Mouse (Mus musculus) embryo, embryonic 10.5 days (tissue): ENCODE measurements at regions not wholly inside any gene's neighbourhood (a gene's known extent, or its start where the extent isn't known, plus 50 kb on each side); places are given as distances from the start of the nearest gene placed in this dataset.

Experiments
- DNase-seq: peaks from one replicate; pipeline ENCODE4 v3.0.0-alpha.2; 2015; ENCODE audit warnings: low spot score

DNA sequence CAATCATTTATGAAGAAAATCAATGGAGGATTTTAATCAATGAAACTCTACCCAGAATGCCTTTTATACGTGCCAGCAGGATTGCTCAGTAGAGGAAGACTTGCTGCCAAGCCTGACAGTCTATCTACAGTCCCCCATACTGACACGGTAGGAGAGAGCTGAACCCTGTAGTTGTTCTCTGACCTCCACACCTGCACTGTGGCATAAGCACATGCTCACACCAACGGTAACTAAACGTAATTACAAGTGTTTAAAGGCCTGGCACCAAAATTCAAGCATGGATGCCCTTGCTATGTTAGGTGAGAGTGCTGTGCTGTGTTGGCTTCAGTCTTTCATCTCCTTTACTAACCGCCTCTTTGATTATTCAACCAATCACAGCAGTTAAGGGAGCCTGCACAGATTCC, 190.8 kb downstream of the Pfkfb3 start:
- DNase-seq, result no peak

DNA sequence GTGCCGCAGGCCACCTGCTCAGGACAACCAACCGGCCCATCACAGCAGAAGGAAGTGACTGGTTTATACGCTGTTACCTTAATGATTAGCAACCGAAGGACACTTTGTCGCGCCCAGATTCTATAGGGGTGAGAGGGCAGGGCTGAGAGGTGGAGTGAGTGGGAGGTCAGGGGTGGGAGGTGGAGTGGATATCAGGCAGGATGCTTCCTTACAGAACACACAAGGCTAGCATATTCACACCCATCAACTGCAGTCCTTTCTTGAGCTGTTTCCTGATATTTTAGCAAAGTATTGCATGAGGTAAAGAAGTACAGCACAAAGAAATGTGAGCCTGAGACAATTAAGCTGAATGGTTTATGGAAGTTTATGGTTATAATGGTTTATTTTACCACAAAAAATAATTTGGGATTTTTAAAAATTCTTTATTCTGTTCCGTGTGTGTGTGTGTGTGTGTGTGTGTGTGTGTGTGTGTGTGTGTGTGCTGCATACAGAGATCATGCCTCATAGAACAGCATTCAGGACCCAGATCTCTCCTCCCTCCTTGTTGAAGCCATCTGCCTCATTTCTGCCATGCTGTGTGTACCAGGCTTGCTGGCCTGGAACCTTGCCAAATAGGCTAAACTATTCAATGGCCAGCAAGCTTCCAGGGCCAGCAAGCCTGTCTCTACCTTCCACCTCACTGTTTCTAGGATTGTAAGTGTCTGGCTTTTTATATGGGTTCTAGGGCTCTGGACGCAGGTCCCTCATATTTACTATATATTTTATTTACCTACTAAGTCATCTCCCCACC, 190.5 kb downstream of the Prkcq start:
- no peak for DNase-seq

DNA sequence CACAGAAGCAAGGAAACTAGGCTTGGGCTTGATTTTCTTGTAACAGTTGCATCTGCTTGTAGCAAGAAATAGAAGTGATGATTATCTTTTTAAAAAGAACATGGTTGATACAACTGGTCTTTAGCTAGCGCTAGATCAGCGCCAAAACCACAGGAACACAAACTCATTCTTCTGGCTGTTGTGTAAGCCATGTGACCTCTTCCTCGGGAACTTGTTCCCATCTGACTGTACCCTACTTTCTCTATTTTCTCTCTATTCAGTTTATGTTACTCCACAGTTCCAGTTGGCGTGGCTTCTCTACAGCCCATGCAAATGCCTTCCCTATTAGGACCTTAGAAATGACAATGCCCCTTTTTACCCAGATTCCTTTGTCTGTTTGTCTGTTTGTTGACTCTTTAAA, 187.4 kb downstream of the Prkcq start:
- no peak for DNase-seq

DNA sequence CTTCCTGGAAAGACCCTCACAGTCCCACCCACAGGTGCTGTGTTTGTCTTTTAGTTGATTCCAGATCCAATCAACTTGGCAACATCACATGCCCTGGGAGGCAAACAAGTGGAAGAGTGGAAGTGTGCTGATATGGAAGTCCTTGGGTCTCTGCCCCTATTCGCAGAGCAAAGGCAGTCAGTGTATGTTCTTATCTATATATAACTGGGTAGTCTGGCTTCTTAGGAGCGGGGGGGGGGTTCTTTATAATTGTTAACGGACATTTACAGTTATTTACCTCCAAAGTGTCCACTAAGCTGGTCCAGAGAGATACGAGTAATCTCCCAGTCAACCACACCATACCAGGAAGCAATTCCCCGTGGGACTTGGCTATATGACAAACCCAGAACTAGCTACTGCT, 184.8 kb downstream of the Prkcq start:
- no peak for DNase-seq

DNA sequence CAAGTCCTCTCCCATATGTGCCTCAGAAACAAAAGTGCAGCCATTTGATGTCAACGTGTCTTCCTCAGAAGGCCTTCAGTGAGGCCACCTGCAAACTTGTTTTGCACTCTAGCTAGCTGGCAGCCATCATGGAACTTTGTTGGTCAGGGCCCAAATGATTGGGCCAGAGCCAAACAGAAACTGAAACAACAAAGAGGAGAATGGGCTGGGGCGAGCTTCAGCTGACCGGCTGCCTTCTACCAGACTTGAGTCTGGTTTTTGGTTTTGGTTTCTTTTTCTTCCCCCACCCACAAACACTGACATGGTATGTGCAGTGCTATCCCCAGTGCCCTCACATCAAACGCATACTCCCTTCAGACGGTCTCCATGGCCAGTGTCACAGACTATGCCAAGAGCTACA, 183.7 kb downstream of the Prkcq start:
- DNase-seq, result no peak
